Mouse (Mus musculus) G1E (cell line): Measurements from ENCODE around the gene Fam98b.

Experiments
- CTCF ChIP-seq: IDR thresholded peaks from 2 replicates; pipeline ENCODE4 v1.5.1; 2012; ENCODE audit warnings: low read depth, low read length, inconsistent platforms, mixed read lengths
- GATA1 ChIP-seq: IDR thresholded peaks from 2 replicates; pipeline ENCODE4 v1.6.1; 2012; ENCODE audit warnings: borderline replicate concordance, low read length, inconsistent platforms, mixed read lengths
- POLR2AphosphoS5 ChIP-seq: IDR thresholded peaks from 2 replicates; pipeline ENCODE4 v1.6.1; 2012; ENCODE audit warnings: low read depth, low read length, inconsistent platforms; ENCODE audit not compliant: insufficient replicate concordance
- TAL1 ChIP-seq: conservative IDR thresholded peaks from 2 replicates; pipeline ENCODE4 v1.6.1; 2012; ENCODE audit warnings: low read depth, low read length, inconsistent platforms, mixed read lengths

GRCm38 (mm10) chr2:117210416-117211085 lies 39.0 kb upstream of the Fam98b start:
- TF ChIP-seq CTCF (no peak), GATA1 (no peak), POLR2AphosphoS5 (no peak), TAL1 (no peak)
